ENCODE assay signal across 18 mouse cellular contexts in genomic region chr3:86834341-86834740, GRCm38 (mm10).
A peak's percentile ranks its signal among the peaks of the same experiment; 100 is the strongest.
DNase-seq lines count a peak whose midpoint lies in the region; ATAC-seq lines count a peak whose summit lies in the region.
"Had no signal": no experiment of that assay in that cellular context is flagged by ENCODE, and none has a peak within 500 bp of the region (broad histone marks: within the 10 kb centered on the region; RNA-seq: fewer than 3 reads in every experiment).

No protein-coding gene starts in this region.

- H3K9me3 ChIP-seq in forebrain, embryonic 12.5 days = no peaks in the 10 kb centered on the region
- H3K9me3 ChIP-seq in forebrain, embryonic 10.5 days = no peaks in the 10 kb centered on the region
- H3K9me3 ChIP-seq in limb, embryonic 12.5 days = no peaks in the 10 kb centered on the region
- H3K9me3 ChIP-seq in limb, embryonic 10.5 days (replicated peaks) = no peaks in the 10 kb centered on the region
- no peaks in the 10 kb centered on the region for H3K9me3 ChIP-seq in limb, embryonic 13.5 days
- H3K9me3 ChIP-seq: heart, embryonic 15.5 days; kidney, embryonic 15.5 days; megakaryocyte, embryonic 14.5 days had no signal

- no peaks in the 10 kb centered on the region for H3K27me3 ChIP-seq in forebrain, embryonic 12.5 days
- H3K27me3 ChIP-seq in forebrain, embryonic 10.5 days (ENCODE audit: poor library complexity, severe bottlenecking) = peaks cover 29% of the 10 kb centered on the region
- H3K27me3 ChIP-seq in limb, embryonic 12.5 days = no peaks in the 10 kb centered on the region; the same call in 1 of the 2 replicates
- 0 out of 2 replicates have a peak, but pooled peaks cover 8% of the 10 kb centered on the region for H3K27me3 ChIP-seq in limb, embryonic 10.5 days (ENCODE audit: low read depth, poor library complexity, severe bottlenecking)
- peaks cover 5% of the 10 kb centered on the region; the same call in 1 of the 2 replicates for H3K27me3 ChIP-seq in limb, embryonic 13.5 days
- H3K27me3 ChIP-seq: heart, embryonic 15.5 days; kidney, embryonic 15.5 days; megakaryocyte, embryonic 14.5 days had no signal

- 63% methylated on average over 7 of the region's 7 CpGs for WGBS in forebrain, embryonic 12.5 days
- WGBS in forebrain, embryonic 10.5 days = 72% methylated on average over 7 of the region's 7 CpGs
- WGBS in limb, embryonic 12.5 days = 78% methylated on average over 7 of the region's 7 CpGs
- 87% methylated on average over 7 of the region's 7 CpGs for WGBS in limb, embryonic 10.5 days
- WGBS in limb, embryonic 13.5 days = 59% methylated on average over 7 of the region's 7 CpGs

- H3K27ac ChIP-seq in forebrain, embryonic 12.5 days = peak overlapping the region; percentile 31; the same call in 1 of the 2 replicates
- no peak overlapping the region for H3K27ac ChIP-seq in forebrain, embryonic 10.5 days
- H3K27ac ChIP-seq in limb, embryonic 12.5 days = peak overlapping the region; percentile 53; the same call in 1 of the 2 replicates
- no peak overlapping the region; the same call in 1 of the 2 replicates for H3K27ac ChIP-seq in limb, embryonic 10.5 days
- H3K27ac ChIP-seq in limb, embryonic 13.5 days = peak overlapping the region; percentile 61; the same call in 1 of the 2 replicates
- H3K27ac ChIP-seq: heart, embryonic 15.5 days; kidney, embryonic 15.5 days; liver, embryonic 14.5 days had no signal

- no peak for DNase-seq in forebrain, embryonic 10.5 days (ENCODE audit: extremely low spot score, low spot score)
- no peak for DNase-seq in limb, embryonic 10.5 days (ENCODE audit: low spot score)
- peak; percentile 29 to 47 for DNase-seq in thymus, postnatal 36 days
- no peak for DNase-seq in kidney, adult 8-10 months
- no peak for DNase-seq in adrenal gland, postnatal 10 days
- DNase-seq: adrenal gland, postnatal 14 days; cerebellum, adult 2 months; left cerebral cortex, postnatal 4 days; right cerebral cortex, postnatal 25 days had no signal

- no peak overlapping the region for H3K9ac ChIP-seq in forebrain, embryonic 12.5 days
- H3K9ac ChIP-seq in limb, embryonic 12.5 days (replicated peaks) = no peak overlapping the region
- H3K9ac ChIP-seq in limb, embryonic 13.5 days = no peak overlapping the region
- H3K9ac ChIP-seq: heart, embryonic 15.5 days; kidney, embryonic 15.5 days; liver, embryonic 14.5 days had no signal

- H3K36me3 ChIP-seq in forebrain, embryonic 12.5 days (replicated peaks) = peaks cover 3% of the 10 kb centered on the region
- peaks cover 10% of the 10 kb centered on the region for H3K36me3 ChIP-seq in forebrain, embryonic 10.5 days (replicated peaks)
- H3K36me3 ChIP-seq in limb, embryonic 12.5 days = no peaks in the 10 kb centered on the region
- no peaks in the 10 kb centered on the region for H3K36me3 ChIP-seq in limb, embryonic 10.5 days
- no peaks in the 10 kb centered on the region for H3K36me3 ChIP-seq in limb, embryonic 13.5 days
- H3K36me3 ChIP-seq: heart, embryonic 15.5 days; kidney, embryonic 15.5 days had no signal

- H3K4me1 ChIP-seq in forebrain, embryonic 12.5 days = peaks cover 49% of the 10 kb centered on the region
- peaks cover 46% of the 10 kb centered on the region for H3K4me1 ChIP-seq in forebrain, embryonic 10.5 days
- peaks cover 31% of the 10 kb centered on the region for H3K4me1 ChIP-seq in limb, embryonic 12.5 days (replicated peaks)
- peaks cover 28% of the 10 kb centered on the region for H3K4me1 ChIP-seq in limb, embryonic 10.5 days
- H3K4me1 ChIP-seq in limb, embryonic 13.5 days = peaks cover 22% of the 10 kb centered on the region
- H3K4me1 ChIP-seq: heart, embryonic 15.5 days had no signal

- no peak overlapping the region for H3K4me2 ChIP-seq in forebrain, embryonic 12.5 days
- no peak overlapping the region for H3K4me2 ChIP-seq in limb, embryonic 12.5 days
- H3K4me2 ChIP-seq in limb, embryonic 13.5 days (replicated peaks) = no peak overlapping the region
- H3K4me2 ChIP-seq: heart, embryonic 15.5 days; kidney, embryonic 15.5 days had no signal

- H3K4me3 ChIP-seq in forebrain, embryonic 12.5 days (replicated peaks) = no peak overlapping the region
- H3K4me3 ChIP-seq in forebrain, embryonic 10.5 days = no peak overlapping the region
- no peak overlapping the region for H3K4me3 ChIP-seq in limb, embryonic 12.5 days (replicated peaks)
- no peak overlapping the region for H3K4me3 ChIP-seq in limb, embryonic 10.5 days
- H3K4me3 ChIP-seq in limb, embryonic 13.5 days = no peak overlapping the region
- H3K4me3 ChIP-seq: heart, embryonic 15.5 days; kidney, embryonic 15.5 days; megakaryocyte, embryonic 14.5 days had no signal

- no peak for ATAC-seq in forebrain, embryonic 12.5 days (ENCODE audit: low FRiP score)
- ATAC-seq in limb, embryonic 12.5 days (ENCODE audit: insufficient number of reproducible peaks, insufficient read depth, low FRiP score, low TSS enrichment, low read depth) = no peak
- no peak for ATAC-seq in limb, embryonic 13.5 days (ENCODE audit: low FRiP score, low read depth)
- ATAC-seq: inflammation-experienced regulatory T-cells, adult 6 months; lung, postnatal 0 days had no signal

Comparison
In these comparisons a context has a peak if more than half of its experiments do, and no peak if none do; other contexts are left out.
1. H3K27ac ChIP-seq: peak in forebrain, embryonic 12.5 days (single experiment), limb, embryonic 12.5 days (single experiment) and limb, embryonic 13.5 days (single experiment); none in forebrain, embryonic 10.5 days (single experiment) and limb, embryonic 10.5 days (single experiment).
2. DNase-seq: peak in thymus, postnatal 36 days (2 of 2); none in forebrain, embryonic 10.5 days (single experiment), limb, embryonic 10.5 days (single experiment), kidney, adult 8-10 months (0 of 2) and adrenal gland, postnatal 10 days (single experiment).